Mouse (Mus musculus) cerebellum, postnatal 36 days (tissue): Measurements from ENCODE around the gene Gimap9.

Experiments used
- DNase-seq, 2 experiments: peaks; one replicate each; pipeline ENCODE4 v3.0.0; 2021 to 2022; ENCODE audit warnings: mixed read lengths in 2 of 2

Gimap9 gene

DNA sequence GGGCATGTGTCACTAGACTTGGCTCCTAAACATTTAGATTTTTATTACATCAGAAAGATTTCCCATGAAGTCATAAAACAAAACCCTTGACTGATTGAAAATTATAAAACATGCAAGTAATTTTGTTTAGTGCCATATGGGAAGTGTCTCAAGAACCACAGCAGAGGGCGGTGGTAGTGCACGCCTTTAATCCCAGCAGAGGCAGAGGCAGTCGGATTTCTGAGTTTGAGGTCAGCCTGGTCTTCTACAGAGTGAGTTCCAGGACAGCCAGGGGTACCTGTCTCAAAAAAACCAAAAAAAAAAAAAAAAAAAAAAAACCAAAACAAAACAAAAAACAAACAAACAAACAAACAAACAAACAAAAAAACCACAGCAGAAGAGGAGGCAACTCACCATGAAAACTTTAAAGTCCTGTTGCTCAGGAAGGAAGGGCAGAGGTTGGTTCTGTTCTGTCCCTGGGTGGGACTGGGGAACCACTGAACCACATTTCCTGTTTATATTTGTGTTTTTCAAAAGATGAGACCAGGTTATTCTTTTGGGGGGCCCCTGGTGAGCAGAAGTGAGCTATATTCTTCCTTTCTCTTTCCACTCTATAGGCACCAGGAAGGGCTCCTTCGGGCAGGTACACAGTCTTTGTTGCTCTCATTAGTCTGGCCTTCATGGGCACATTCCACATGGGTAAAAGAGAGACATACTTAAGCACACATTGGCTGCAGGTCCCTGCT lies 21.1 kb downstream of the Gimap9 start:
- DNase-seq: no peak

DNA sequence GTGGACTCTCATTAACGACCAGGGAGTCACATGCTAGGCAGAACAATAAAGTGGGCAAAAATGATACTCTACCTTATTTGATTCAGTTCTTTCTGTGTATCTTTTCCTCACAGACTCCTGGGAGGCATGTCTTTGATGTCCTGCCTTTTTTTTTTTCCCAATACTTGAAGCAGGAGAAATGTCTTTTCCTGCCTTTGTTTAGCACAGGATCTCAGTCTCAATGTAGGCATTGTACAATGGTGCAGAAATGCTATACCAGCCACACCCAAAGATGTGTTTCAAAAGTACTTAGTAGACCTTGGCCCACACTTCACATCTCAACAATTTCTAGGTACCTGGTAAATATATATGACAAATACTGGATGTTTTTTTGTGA lies 21.6 kb downstream of the Gimap9 start:
- no peak for DNase-seq

DNA sequence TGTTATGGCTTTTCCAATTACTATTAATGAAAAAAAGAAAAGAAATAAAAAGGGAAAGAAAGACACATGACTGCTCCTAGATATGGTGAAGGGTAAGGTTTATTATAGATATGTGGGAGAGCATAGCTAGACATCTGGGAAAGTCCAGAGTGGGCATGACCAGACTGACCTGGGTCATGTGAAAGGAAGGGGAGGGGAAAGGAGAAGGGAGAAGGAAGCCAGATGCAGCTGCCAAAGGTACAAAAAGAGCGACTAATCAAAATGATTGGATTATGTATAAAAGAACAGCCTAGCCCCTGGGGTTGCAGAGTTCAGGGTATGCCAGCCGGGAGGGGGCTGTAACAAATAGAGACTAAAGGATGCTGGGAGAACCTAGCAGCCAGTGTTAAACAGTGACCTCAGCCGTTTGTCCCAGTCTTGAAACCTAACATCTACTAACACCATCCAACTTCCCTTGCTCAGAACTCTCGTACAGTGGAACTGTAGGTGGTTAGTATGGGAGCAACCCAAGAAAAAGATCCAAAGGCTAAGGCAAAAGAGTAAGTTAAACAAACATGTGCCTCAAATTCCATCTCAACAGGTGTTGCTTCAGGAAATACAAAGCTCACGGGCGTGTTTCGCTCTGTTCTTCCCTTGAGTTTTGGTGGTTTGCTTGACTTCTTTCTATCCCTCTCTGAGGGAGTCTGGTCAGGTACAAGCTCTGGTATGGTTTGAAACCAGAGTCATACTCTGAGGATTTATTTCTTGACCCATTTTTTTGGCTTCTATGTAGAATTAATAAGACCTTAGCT lies 22.3 kb downstream of the Gimap9 start:
- no peak for DNase-seq

DNA sequence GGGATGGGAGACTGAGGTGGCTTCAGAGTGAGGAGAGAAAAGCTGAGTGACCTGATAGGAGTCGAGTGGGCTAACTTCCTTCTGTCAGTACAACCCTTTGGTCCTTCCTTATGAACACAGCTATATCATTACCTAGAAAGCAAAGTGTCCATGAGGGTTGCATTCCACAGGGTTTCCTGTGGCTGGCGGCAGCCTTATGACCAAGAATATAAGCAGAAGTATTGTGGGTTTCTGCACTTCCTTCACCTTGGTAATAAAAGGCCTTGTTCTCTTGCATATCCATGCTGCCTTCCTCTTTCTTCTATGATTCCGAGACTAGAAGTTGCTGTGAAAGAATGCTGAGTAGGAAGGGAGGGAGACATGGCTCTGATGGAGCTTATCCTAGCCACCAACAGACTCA lies 23.0 kb downstream of the Gimap9 start:
- no peak for DNase-seq

DNA sequence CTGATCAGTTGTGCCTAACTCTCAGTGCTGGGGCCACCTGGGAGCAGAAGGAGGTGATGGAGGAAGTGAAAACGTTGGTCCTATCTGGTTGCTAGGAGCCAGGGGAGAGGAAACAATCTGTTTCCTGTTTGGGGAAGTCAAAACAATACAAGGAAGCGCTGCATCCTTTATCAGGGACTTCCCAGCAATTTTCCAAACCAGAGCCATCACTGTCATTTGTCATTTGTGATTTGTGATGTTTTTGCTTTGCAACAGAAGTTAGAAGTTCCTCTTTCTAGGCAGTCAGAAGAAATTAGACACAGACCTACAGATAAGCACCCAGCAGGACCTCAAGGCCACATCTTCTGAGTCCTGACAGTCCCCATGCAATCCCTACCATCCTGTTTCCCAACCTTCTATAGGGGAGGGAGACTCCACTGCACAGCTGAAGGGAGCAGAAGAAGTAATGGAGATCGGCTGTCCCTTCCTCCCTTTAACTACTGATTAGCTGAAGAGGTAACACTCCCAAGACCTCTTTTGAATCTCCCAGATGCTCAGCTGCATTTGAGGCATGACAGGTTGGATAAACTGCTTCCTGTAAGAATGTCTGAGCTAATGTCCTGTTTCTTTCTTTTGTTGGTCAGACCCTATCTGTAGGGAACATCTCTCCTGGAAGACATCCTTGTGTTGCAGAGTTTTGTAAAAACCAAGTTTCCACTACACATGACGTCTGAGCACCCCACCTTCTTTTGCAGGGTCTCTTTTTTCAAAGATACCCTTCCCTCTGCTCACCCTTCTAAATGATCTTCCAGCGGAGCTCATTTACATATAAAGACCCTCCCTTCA lies 24.5 kb downstream of the Gimap9 start:
- no peak for DNase-seq

DNA sequence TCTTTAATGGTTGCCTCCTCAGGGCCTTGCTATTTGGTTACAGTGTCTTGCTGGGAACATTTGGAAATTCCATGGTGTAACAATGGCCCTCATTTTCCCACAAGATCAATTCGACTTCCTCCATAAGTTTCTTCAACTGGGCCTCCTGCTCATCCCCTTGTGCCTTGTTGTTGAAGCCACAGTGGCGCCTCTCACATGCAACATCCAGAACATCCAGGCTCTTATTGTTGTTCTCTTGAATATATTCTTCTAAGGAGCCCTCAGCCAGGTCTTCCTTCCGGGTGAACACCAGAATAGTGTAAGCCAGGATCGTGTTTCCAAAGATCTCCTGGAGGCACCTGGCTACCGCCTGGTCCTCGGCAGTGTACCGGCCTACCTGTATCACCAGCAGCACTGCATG lies 26.2 kb downstream of the Gimap9 start:
- no peak for DNase-seq

DNA sequence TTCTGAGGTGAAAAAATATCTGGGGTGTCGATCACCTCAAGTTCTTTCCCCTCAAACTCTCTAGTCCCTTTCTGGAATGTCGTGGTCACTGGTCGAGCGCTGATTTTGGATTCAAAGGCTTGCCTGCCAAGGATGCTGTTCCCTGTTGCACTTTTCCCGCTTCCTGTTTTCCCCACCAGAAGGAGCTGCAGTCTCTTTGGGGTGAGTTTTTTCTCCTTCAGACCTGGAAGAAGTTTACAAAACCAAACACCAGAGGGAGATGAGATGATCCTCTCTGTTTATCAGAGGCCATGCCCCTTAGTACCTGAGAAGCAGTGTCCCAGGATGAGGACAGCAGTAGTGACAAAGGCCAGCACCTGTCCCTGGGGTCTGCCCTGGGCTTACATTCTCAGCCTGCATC lies 26.7 kb downstream of the Gimap9 start:
- no peak for DNase-seq

DNA sequence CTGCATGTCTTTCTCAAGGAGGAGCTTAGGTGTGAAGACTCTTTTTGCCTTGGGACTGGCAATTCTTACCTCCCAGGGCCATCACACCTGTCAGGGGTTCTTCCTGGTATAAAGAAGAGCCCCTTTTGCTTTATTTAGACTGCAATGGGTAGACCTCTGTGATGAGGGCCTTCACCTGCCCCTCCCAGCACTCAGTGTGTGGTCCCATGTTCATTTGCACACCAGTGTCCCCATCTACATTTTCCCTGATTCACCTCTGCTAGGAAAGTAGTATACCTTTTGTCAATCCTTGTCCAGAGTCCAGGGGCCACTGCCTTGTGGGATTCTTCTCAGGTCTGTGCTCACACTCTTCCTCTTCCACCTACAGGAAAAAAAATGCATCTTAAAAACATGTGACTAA lies 28.2 kb downstream of the Gimap9 start:
- no peak for DNase-seq

DNA sequence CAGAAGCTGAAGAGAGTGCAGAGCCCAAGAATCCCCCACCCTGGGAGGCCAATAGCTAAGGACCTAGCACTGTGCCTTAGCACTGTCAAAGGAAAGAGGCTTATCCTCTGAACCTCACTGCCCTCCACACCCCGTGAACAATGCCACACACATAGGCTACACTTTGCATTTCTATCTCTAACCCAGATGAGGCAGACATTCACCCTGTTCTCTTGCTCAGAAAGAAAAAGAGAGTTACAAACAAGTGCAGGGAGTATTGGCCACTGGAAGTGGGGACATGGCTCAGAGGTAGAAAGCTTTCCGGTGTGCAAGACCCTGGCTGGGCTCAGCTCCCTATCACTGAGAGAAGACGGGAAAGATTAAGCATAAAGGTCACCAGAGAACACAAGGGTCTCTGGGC lies 30.2 kb downstream of the Gimap9 start:
- DNase-seq: no peak

DNA sequence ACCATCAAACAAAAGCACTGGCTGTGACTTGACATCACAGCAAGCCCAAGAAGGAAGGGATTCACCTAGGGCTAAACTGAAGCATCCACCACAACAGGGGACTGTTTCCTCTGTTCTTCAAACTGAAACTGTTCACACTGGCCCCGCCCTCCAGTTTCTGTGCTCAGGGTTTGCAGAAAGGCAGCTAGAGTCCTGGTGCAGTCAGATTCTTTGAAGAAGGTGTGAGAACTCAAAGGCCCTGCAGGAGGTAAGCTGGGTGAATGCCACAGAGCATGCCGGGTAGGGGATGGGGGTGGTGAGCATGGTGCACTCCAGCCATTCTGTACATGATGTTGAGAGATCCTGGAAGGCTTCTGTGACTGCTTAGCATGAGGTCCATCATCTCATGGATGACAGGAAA lies 42.5 kb downstream of the Gimap9 start, which contains the start of the genes Gm28053 and Gimap7:
Gm28053 (plus strand) TSS at position 153 of the 400 bp plus-strand sequence.
Gimap7 (plus strand) TSS at position 167 of the 400 bp plus-strand sequence.
- DNase-seq: no peak

DNA sequence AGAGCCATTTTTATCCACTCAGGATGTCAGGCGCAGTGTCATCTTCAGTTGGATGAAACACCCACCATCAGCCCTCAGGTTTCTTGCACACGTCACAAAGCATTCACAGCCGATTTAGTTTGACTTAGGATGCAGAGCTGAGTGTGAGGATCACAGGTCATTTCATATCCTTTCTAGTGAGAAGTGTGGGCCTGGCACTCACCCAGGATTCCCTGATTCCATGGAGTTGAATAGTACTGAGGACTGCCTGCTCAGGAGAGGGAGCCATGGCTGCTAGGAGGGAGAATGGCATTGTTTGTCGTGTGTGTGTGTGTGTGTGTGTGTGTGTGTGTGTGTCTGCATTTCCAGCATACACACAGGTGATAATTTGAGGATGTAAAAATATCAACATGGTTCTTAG lies 44.4 kb downstream of the Gimap9 start:
- DNase-seq: no peak

DNA sequence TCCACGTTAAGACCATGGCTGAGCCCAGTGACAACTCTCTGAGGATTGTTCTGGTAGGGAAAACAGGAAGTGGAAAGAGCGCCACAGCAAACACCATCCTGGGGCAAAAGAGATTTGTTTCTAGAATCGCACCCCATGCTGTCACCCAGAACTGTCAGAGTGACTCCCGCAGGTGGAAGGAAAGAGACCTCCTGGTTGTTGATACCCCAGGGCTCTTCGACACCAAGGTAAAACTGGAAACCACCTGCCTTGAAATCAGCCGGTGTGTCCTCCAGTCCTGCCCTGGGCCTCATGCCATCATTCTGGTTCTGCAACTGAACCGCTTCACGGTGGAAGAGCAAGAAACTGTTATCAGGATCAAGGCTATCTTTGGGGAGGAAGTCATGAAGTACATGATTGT lies 47.5 kb downstream of the Gimap9 start:
- no peak for DNase-seq

DNA sequence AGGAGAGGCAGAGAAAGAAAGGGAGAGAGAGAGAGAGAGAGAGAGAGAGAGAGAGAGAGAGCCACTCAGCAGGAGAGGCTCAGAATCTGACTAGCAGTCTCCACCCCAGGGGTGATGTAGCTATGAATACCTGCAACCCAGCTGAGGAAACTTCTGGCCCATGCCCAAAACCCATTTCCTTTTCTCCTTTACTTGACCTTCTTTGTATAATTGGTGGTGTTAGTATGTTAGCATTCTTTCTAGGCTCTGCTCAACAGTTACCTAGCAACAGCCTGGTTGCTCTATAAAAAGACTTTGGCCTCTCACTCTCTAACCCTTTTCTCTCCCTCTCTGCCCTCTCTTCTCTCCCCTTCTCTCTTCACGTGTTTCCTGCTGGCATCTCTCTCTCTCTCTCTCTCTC lies 49.5 kb downstream of the Gimap9 start:
- DNase-seq: no peak

DNA sequence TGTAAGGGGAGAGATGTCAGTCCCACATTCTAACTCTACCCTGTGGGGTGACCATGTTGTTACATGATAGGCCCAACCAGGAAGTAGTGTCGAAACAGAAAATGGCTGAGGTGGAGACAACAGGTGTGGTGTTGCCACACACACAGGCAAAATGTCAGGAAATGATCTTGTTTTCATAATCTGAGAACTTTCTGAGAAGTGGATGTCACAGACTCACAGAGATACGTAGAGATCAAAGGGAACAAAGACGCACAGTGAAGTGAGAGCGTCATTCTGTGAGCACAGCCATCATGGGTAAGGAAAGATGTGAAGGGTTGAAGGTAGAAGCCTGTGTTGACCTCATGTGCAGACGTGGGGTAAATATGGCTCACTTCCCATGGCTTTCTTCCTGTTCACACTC lies 51.8 kb downstream of the Gimap9 start:
- DNase-seq: no peak
